Mouse (Mus musculus): ENCODE measurements around the gene Aff3.

The Aff3 gene

DNA sequence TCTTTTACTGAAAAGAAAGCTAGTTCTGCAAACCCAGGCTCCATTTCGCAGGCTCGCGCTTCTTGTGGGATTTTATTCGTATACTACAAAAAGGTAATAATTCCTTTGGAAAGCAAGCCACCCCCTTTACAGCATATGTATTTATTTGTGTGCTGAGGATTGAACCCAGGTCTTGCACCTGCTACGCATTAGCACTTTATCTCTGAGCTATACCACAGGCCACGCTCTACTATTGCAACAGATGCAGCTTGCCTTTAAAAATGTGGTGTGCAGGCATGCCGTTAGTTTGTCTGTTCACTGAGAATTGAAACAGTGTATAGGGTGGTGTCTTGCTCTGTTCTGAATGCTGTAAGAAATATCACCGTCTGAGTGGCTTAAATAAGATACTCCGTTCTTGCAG lies 426.9 kb downstream of the Aff3 start:
- DNase-seq (ENCODE audit: low spot score in 2 of 2): no peak

DNA sequence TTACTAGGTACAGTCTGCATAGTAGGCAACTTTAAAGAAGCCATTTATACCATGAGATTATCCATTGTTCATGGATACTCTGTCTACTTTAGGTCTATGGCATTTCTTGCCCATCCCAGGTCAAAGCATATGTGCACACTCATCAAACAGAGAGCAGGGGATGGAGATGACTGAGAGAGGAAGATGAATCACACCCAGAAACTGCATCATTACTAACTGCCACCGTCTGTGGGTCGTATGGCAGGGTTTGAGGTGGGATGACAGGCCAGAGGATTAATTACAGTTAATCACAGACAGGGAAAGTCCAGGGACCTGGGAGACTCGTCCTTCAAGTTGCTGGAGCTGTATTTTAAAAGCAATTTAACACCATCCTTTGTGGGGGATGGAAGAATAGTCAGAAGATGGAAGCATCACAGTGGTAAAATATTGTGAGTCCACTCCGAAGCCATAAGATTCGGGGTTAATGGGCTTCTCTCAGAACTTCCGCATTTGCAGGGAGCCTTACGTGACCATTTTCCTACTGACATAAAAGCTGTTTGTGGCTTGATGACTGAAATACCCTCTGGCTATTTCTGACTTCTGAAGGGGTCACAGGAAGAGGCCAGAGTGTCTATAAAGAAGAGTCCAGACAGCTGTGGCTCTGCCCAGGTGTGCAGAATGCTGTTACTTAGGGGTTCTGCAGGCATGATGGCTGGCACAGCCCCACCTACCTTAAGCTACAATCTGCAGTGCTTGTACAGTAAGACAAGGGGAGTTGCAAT lies 427.5 kb downstream of the Aff3 start:
- no peak for DNase-seq (ENCODE audit: low spot score in 2 of 2)

DNA sequence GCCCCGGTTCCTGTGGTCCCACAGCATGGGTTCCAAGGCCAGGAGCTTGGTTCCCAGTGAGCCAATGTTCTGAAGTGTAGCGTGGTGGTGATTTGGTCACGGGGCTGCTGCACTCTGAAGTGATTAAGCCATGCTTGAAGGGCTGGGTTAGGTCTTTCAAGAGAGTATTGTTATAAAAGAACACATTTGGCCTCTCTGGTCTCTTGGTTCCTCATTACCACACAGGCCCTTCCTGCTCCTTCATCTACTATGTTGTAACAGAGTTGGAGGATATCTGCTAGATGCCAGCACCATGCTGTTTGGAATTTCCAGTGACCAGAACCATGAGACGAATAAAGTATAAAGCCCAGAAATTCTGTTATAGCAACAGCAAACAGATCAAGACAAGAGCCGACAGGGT lies 431.6 kb downstream of the Aff3 start:
- no peak for DNase-seq (ENCODE audit: low spot score in 2 of 2)

DNA sequence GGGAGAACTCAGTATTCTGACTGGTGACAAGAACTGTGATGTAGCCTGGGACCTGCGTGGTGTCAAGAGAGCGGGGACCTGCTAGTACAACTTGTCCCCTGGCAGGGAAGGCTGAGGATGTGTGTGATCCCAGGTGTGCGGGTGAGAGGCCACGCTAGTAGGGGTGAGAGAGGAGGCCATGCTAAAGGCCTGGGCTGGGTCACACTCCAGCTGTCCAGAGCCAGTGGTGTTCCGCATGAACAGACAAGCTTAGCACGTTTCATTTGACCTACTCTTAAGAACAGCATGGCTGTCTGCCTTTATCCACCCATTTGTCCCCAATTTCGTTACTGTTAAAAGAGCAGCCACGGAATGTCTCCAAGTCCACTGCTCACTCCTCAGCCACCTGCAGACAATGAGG lies 434.7 kb downstream of the Aff3 start:
- no peak for DNase-seq (ENCODE audit: low spot score in 2 of 2)

DNA sequence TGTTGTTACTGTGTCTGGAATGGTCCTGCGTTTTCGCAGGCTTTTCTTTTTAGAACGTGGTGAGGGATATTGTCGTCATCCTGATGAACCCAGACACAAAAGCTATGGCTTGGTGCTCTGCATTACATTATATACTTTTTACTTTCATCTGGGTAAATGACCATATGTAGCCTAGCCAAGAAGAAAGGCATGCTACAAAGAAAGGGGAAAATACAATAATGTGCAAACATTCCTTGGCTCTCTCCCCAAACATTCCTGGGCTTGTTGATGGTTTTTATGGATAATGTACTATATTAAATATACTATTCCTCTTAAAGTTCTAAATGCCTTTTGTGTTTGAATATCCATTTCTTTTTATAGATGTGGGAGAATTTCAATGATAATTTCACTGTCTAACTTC lies 435.9 kb downstream of the Aff3 start:
- DNase-seq (ENCODE audit: low spot score in 2 of 2): no peak

DNA sequence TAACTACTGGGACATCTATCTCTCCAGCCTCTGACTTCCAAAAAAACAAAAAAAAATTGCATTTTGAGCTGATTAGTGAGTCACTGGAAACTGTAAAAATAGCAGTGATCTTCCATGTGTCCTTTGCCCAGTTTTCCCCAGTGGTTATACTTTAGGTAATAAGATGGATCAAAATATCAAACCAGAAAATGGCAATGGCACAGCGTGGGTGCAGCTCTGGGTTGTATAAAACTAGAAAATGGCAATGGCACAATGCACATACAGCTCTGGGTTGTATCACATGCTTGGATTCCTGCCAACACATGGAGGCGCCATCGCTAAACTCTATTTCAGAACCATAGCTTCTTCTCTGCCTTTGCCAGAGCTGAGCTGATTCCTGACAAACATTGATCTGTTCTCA lies 439.6 kb downstream of the Aff3 start:
- no peak for DNase-seq (ENCODE audit: low spot score in 2 of 2)

DNA sequence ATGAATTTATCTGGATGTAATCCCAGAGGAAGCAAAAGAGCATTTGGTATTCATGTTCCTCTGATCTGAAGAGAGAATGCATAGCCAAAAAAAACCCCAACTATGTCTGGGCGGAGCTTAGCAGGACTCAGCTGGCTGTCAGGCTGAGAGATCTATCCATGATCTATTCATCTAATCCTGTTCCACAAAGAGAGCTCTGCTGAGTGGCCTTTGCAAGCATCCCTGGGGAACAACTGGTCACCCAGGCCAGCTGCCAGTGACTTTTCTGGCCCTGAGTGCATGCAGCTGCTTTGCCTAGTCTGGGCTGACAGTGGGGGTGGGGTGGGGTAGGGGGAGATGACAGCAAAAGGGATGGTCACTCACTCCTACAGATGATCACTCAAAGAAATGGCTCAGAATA lies 442.6 kb downstream of the Aff3 start:
- no peak for DNase-seq (ENCODE audit: low spot score in 2 of 2)

DNA sequence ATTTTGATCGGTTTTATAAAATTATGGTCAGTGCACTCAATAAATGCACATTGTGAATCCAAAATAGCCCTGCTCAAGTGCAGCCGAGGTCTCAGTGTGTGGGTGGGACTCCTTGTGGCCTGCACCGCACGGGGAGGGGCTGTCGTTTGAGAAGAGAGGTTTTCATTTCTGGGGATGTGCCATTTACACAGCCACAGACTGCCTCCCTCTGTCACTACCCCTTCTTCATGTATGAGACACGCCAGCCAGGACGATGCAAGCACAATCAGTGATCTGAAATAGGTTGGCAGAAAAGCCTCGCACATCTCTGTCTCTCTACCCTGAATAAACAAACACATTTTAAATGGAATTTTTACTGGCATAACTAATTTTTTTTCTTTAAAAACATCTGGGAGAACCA lies 443.3 kb downstream of the Aff3 start:
- no peak for DNase-seq (ENCODE audit: low spot score in 2 of 2)

DNA sequence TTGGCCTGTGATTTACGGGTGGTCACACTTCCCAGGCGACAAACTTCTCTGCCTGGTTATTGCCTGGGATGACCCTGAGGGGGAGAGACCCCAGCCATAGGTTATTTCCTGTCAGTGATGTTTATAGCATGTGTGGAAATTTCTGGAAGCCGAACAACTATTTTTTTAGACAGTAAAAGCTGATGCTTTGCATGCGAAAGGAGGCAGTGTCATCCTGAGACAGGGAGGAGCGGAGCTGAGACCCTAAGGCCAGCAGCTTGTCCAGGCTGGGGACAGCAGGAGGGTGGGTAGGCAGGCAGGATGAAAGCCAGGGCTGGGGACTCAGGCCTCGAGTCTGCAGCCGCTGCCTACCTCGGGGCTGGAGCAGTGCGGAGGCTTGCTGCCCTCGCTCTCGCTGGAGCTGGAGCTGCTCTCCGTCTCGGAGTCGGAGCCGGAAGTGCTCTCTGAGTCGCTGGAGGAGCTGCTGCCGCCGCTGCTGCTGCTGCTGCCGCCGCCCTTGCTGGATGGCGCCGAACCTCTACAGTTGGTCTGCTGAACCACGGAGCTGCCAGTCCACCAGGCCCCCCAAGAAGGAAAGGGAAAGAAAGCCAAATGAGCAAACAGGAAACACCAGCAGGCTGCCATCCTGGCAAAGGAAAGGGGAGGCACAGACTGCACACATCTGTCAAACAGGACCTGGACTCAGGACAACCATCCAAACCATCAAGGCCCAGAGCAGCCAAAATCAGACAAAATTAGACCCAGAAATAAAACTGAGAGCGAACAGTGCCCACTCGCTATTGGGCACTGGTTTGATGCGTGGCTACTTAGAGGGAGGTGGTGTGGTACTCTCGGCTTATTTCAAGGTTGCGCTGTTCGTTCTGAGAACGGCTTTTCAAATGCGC lies 446.6 kb downstream of the Aff3 start:
- DNase-seq (ENCODE audit: low spot score in 2 of 2): no peak

DNA sequence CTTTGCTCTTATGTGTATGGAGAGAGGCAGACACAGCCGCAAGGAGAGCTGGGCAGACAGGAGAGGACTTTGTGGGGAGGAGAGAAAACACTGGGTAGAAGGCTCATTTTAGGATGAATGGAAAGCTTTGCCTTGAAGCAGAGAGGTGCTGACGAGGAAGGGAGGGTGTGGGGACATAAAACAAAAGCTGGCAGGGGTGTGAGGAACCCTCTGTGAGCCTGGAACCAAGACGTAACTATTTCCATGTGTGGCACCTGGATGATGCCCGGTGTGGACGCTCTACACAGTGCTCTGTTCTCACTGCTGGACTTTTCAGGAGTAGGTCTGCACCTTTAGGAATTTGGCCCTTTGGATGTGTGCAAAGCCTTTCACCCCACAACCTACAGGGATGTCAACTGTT lies 447.7 kb downstream of the Aff3 start:
- no peak for DNase-seq (ENCODE audit: low spot score in 2 of 2)

DNA sequence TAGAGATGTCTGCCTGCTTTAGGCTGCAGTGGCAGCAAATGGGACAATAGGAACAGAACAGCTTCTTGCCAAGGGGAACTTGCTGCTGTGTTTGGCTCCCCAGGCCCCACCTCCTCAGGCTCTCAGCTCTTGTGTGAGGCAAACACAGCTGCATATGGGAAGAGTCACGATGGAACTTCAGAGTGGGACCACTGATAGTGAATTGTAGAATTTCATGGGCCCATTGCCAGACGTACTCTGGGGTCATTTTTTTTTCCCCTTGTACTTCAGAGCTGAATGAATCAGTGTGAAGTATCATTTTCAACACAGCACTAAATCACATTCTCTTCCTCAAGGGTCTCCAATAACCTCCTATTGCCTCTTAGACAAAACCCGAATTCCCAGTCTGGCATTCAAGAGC lies 451.4 kb downstream of the Aff3 start:
- no peak for DNase-seq (ENCODE audit: low spot score in 2 of 2)

DNA sequence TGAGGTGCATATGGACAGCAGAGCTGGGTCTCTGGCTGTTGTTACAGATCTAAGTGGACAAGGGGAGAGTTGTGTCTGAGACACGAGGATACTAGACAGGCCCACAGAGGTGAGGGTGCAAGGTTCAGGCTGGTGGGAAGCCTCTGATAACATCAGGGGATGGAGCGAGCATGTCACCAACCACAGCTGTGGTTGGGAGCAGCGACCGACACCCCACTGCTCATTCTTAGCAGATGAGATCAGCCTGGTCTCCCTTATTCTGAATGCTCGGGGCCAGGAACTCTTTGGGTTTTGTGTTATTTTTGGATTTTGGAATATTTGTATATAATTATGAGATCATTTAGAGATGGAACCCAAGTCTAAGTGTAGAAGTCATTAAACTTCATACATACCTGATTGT lies 452.4 kb downstream of the Aff3 start:
- DNase-seq (ENCODE audit: low spot score in 2 of 2): no peak

DNA sequence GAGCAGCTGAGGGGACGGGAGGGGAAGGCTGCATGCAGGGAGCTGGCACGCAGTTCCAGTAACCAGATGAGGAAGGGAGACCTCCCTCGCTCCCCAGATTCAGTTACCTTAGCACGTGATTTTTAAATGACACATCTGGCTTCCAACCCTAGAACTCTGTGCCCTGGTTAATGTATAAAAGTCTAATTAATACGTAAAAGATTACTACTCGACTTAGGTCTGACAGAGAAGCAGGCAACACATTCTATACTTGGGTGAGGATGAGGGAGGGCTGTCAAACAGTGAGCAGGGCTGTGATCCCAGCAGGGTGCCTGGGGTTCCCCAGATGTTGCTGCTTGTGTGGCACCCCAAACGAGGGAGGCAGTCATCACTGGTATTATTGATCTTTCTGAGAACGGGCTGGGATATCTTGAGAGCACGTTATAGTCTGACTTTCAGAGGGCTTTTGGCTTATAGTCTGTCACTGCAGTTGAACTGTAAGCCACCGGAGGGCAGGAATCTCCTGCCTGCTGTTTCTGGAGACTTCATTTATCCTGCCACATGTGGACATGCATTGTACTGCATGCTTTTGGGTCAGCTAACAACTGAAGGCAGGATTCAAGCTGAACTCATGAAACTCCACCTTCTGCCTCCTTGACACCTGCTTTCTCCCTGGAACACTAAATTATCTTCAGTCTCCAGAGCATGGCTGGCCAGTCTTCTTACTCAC lies 462.1 kb downstream of the Aff3 start:
- no peak for DNase-seq (ENCODE audit: low spot score in 2 of 2)

DNA sequence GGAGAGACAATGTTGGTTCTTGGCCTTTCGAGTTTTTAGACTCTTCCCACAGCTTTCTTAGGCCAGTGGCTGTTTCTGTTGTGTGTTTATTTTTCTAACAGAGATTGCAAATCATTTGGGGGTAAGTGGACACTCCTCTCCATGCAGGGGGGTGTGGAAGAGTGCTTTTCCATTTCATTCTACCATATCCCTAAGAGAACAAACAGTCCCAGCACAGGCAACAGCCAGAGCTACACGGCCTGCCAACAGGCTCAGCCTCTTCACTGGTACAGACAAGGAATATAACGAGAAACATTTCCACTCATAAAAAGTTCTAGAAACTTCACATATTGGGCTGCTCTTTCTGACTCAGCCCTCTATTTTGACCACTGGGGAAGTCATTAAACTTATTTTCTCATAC lies 463.0 kb downstream of the Aff3 start:
- DNase-seq (ENCODE audit: low spot score in 2 of 2): no peak

DNA sequence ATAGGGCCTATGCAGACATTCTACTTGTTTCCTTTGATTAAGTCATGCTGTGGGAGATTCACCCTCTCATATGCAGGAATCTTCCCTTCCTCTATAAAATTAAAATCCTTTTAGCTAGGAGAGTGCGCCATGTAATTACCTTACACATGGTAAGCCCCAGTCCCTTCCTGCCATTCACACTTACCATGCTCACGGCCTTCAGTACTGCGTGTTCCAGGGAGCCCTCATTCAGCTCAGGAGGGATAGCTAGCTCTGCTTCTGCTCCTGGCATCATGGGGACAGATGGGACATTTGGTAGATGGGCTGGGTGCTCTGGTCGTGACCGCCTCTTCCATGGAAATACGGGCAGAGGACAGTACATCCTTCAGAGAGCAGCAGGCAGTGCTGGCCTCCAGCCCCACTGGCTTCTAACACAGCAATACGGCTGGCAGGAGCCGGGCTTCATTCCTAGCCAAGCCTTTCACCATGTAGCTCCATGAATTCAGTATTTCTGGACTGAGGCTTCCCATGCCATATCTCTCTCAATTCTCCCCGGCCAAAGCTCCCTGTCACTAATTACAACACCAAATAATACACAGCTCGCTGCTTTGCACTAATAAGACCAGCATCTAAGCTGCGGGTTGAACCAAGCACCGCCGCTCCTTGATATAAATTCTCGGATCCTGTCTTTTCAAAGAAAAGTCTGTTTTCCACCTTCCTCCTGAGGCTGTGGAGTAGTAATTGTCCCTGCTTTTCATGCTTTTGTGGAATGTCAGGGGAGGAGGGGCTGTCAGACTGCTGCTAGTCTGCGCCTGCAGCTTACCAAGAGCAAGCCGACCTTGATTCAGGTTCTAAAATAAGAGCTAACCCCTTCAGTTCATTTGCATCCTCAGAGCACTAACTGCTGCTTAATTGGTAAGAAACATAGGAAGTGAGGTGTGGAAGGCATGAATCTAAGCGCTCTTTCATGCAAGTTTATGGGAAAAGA lies 464.8 kb downstream of the Aff3 start:
- peak; percentile 32 to 37 for DNase-seq (ENCODE audit: low spot score in 2 of 2)

DNA sequence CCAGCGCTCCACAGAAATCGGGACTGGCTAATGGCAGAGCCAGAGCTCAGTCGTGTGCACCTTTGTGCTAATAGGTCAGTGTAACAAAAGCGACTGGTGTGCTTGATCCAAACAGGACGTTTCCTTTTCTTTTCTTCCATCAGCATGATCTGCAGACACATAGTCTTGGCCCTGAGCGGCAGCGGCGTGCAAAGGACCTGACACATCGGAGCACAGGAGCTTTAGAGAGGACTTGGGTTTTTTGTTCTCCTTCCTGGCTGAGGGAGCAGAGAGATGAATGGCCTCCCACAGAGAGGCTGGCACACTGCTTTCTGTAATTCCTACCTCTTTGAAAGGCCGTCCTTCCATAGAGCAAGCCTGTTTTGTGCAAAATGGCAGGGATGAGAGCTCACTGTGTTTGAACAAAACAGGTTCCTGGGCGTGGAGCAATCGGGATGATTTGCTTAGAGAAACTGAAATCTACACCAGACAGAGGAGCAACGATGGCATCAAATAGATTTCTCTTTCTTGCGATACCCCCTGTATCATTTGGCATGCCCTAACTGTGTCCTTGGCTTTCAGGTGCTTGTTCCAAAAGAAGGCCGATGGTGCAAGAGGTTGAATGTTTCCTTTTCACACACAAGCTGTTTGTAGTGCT lies 466.2 kb downstream of the Aff3 start:
- DNase-seq (ENCODE audit: low spot score in 2 of 2): no peak

DNA sequence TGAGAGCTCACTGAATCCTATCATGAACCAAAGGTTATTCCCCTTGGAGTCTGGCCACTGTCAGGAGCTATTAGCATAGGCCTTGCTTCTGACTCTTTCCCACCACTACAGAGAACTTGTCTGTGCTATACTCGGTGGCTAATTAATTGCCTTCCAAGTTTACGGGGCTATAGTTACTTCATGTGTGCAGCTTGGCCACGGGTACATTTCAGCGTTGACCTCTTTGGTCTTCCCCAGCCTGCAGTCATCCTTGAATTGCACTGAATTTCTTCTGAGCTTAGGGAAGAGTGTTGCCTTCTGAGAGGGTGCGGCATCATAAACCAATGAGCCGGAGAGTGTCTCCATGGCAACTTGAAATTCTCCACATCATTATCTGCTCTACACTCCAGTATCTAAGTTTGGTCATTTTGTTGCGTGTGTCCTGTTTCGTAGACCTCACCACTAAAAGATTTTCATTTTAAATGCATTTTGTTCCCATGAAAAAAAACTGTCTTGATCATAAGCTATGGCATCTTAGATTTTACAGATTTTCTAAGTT lies 467.5 kb downstream of the Aff3 start:
- DNase-seq (ENCODE audit: low spot score in 2 of 2): no peak

DNA sequence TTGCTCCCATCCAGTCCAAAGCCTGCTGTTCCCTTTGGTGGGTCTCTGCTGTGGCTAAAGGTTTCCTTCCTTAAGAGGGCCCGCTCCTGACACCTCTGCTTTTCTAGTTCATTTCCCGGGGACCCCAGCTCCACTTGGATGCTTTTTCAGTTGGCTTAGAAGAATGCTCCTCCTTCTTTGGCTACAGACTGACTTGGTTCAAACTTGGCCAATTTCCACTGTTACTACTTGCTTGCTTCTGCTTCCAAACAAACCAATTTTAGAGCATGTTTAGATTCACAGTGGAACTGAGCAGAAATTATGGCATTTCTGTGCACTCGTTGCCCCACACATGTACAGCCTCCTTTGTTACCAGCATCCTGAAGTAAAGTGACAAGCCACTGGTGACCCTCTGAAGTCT lies 469.0 kb downstream of the Aff3 start:
- no peak for DNase-seq (ENCODE audit: low spot score in 2 of 2)

DNA sequence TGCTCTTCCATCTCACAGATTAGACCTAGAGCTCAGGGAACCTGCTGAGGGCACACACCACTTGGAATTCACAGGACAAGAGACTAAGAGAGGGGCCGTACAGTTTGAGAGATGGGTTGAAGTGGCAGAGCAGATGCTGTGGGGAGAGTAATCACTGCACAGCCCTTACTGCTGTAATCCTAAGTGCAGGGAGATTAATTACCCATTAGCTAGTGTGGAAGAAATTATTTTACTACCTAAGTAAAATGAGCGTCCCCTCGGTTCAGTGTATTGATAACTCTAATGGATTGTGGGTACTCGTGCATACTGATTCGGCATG lies 478.6 kb downstream of the Aff3 start:
- no peak for DNase-seq (ENCODE audit: low spot score in 2 of 2)

DNA sequence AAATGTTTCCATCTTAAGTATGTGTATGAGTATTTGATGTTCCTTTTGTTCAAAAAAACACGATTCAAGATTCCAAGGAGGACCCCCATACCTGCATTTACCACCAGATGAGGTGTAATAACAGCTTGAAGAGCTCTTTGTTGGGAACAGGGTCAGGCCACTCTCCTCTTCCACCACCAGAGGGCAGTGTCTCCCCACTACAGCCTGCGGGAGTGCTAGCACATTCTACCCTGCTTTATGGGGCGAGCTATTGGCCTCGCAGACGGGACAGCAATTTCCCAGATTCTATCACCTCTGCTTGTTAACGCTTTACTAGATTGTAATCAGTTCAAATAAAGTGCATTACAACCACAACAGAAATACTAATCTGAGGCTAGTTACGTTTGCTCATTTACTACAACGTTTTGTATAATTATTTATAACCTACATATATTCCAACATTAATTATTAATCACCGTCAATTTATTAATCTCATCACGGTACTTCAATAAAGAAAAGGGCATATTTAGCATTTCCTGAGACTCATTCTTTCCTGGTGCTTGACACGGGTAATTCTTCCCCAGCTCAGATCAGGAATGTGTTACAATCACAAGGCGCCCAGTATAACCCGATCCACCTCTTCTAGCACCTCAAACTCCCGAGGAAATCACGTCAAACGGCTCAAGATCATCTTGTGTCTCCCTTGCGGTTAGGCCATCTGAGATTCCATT lies 479.1 kb downstream of the Aff3 start:
- peak; percentile 52 to 77 for DNase-seq (ENCODE audit: low spot score in 2 of 2)
